Mouse (Mus musculus) layer of hippocampus, postnatal 10 days (tissue): ENCODE data around the gene Ppp1r9a. TPM values are rescaled to one million over a fixed set of nuclear protein-coding genes. Genes with fewer than 3 reads are reported as not detected.

Experiments
- DNase-seq, 2 experiments: peaks; one replicate each; pipeline ENCODE4 v3.0.0; 2021; ENCODE audit warnings: low spot score in 2 of 2
- total RNA-seq, 2 experiments: library from RNA; stranded (reverse); gene quantifications; 2 replicates each; pipeline ENCODE4 v1.2.3; 2021

Gene Ppp1r9a
- total RNA-seq, 2 experiments from 2014 or later = 98.2 to 105 TPM

- no peak for DNase-seq
Measured at GRCm38 (mm10) chr6:5188938-5189337, 286.2 kb downstream of the Ppp1r9a start.

- DNase-seq = no peak
Measured at GRCm38 (mm10) chr6:5189507-5189906, 286.8 kb downstream of the Ppp1r9a start.

DNA sequence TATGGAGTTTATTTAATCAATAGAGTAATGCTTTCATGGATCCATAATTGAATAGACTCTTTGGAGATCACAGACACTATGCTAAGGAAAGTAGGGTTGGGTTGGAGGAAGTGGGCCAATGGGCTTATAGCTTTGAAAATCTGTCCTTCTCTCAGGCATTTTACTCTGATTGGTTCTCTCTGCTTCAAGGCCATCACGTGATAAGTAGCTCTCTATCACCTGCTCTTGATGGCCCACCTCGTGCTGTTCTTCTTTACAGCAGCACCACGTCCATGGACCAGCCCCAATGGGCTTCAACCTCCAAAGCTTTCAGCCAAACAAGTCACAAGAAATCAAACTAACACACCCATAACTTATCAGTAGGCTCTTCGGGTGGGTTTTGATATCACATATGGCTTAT lies 288.0 kb downstream of the Ppp1r9a start:
- no peak for DNase-seq

DNA sequence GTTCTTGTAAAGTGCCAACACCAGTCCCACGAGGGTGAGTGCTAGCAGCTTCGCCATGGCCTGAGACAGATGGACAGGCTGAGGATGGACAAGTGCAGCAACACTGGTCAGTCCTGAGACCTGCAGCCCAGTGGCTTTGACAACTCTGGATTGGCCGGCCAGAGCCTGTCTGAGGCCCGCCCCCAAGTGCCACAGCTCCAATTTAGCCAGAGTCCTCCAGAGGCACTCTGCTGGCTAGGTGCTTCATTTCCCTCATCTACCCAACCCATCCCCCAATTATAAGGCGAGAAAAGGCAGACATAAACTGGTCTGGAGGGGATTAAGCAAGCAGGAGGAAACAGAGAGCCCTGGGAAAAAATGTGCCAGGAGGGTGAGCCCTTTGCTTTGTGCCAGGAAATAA lies 291.0 kb downstream of the Ppp1r9a start, which contains the start of gene Pon1:
Gene Pon1, minus strand, starts transcription at position 254 of the 400 bp plus-strand sequence.
- DNase-seq = no peak

DNA sequence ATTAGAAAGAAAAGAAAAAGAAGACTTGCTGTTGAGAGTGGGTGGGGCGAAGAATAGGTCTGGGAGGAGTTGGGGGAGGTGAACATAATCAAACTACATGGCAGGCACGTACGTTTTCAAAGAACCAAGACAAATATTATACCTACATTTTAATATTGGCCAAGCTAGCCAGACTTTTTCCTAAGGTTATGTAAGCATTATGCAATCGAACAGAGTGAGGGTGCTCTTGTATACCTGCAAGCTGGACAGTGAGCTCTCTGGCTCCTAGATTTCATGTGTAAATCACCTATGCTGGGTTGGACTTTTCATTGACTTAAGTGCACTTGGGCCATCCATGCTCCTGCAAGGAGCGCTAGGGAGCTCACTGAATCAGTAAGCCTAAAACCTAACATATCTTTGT lies 295.9 kb downstream of the Ppp1r9a start:
- DNase-seq = no peak

- no peak for DNase-seq
Measured at GRCm38 (mm10) chr6:5199376-5199905, 296.7 kb downstream of the Ppp1r9a start.

- DNase-seq = no peak
Measured at GRCm38 (mm10) chr6:5199916-5200315, 297.2 kb downstream of the Ppp1r9a start.

DNA sequence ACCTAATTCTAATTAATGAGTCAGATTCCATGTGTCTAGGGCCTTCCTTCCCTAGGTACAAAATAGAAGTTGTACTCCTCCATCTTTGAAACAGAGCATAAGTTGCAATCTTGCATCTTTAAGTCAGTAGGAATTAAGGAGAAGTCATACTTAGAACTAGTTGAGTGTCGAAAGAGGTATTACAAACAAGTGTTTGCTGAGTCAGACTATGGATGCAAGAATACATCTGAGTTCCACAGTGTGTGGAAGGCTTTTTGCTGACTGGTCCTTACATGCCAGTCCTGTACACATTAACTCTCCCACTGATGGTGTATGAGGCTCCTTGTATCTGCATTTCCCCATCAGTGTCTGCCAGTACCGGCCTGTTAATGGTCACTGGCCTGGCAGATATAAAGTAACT lies 305.1 kb downstream of the Ppp1r9a start:
- DNase-seq = no peak

Other genes starting within 250 kb of the Ppp1r9a start
- gene Sgce, start 155.7 kb upstream of the Ppp1r9a start, total RNA-seq = 10 to 100 TPM; 25.9 to 27.3 TPM
- gene Peg10, start 155.6 kb upstream of the Ppp1r9a start, total RNA-seq = 1 to 10 TPM; 7.9 to 9.6 TPM